Mouse (Mus musculus): Measurements from ENCODE around the gene Klre1.
"Not testable (repeated sequence)": the region's sequence is repeated elsewhere in the genome, so short reads cannot be mapped to it uniquely, and the experiment has no call there.

The Klre1 gene

DNA sequence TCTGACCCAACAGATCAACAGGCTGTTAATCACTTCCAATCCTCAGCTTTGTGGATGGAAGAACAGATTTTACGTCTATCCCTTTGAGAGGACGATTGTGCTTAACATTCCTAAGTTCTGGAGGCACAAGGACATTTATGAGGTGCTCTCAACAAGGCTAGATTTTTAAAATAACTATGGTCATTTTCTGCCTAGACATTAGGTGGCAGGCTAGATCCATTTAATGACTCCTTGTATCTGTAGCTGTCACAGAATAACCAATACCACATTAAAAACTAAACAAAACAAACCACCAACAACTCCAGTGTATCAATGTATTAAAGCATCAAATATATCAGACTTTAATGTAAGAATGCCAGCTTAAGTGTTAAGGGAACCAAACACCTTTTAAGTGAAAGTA, 2.4 kb upstream of the Klre1 start:
- in situ Hi-C loops (cut with MboI; ENCODE audit: unreplicated experiment in 2 of 2) = loop anchor here (5.0 to 25.0 kb wide), 11 partner anchors 462 to 1847 kb away; partner anchors contain the start of genes Klra1 (in 2 of the 2), Klra6 (in 1 of the 2) and Magohb (in 1 of the 2)

DNA sequence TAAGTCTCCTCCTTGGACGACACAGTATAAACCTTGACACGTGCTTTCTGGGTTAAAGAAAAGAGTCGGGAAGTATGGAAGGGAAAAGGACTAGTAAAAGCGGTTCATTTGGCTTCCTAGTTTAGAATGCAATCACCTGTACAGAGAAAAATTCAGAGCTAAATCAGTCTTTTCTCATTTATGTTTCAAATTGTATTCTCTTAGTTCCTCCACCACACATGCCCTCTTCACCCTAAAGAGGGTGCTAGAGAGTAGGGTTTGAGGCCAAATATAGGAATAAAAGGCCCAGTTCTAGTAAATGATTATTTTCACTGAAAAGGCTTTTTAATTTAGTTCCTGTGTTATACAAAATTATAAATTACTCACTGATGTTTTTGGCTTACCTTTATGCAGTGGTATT, 3.6 kb downstream of the Klre1 start:
- in situ Hi-C loops (cut with MboI; ENCODE audit: unreplicated experiment in 2 of 2) = loop anchor here (5.0 to 25.0 kb wide), 8 partner anchors 336 to 1331 kb away; partner anchors contain the start of genes Klra1 (in 2 of the 2), Klra6 (in 2 of the 2) and Klra5 (in 1 of the 2)

DNA sequence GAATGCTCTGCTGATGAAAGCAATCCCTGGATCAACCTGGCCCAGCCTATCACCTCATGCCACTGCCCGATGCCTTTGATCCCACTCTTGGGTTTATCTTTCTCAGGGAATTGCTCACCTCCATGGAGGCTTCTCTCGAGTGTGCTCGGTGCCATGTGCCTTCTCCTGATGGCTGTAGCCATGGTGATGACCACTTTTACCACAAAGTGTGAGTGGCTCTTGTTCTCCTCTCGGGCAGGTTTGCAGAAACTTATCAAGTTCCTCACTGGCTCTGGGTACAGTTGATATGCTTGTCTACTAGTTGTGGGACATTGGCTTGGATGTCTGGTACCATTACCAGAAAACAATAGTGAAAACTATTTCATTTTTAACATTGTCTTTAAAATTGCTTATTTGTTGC, 4.2 kb downstream of the Klre1 start:
- in situ Hi-C loops (cut with MboI; ENCODE audit: unreplicated experiment in 2 of 2) = loop anchor here (5.0 to 25.0 kb wide), 8 partner anchors 335 to 1330 kb away; partner anchors contain the start of genes Klra1 (in 2 of the 2), Klra6 (in 2 of the 2) and Klra5 (in 1 of the 2)

DNA sequence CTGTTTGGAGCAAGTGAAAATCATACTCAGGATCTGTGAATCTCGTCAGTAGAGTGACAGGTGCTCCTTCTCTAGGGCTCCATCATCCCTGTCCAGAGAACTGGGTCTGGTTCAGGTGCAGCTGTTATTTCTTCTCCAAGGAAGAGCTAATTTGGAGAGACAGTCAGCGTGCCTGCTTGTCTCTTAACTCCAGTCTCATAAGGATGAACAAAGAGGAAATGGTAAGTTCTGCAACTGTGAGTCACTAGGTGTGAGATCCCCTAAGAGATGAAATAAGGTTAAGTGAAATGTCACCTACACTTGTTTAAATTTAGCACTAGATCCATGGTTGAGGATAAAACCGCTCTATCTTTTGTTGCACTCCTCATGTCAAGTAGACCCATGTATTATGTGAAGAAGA, 5.3 kb downstream of the Klre1 start:
- in situ Hi-C loops (cut with MboI; ENCODE audit: unreplicated experiment in 2 of 2) = loop anchor here (5.0 to 25.0 kb wide), 8 partner anchors 334 to 1329 kb away; partner anchors contain the start of genes Klra1 (in 2 of the 2), Klra6 (in 2 of the 2) and Klra5 (in 1 of the 2)

DNA sequence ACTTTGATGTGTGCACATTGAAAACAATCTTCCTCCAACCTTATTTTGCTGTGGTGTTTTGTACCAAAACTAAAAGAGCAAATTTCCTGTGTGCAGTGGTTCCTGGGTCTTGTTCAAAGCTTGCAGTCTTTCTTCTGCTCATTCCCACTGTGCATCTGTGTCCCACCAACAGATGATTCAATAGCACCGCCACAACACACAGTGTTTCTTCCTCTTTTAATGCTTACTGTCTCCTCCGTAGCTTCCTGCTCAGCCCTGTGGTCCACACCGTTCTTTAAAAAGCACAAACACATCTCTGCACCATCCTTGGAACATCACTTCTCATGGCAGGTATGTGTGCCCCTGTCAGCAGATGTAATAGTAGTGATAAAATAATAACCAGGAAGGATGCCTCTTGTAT, 13.8 kb downstream of the Klre1 start, which contains the start of gene Klrd1:
Klrd1 (plus strand) TSS at position 275 of the 400 bp plus-strand sequence.
- in situ Hi-C loops (cut with MboI; ENCODE audit: unreplicated experiment in 2 of 2) = loop anchor here (5.0 to 25.0 kb wide), 8 partner anchors 146 to 1321 kb away; partner anchors contain the start of genes Klra1 (in 2 of the 2) and Klra6 (in 1 of the 2)

DNA sequence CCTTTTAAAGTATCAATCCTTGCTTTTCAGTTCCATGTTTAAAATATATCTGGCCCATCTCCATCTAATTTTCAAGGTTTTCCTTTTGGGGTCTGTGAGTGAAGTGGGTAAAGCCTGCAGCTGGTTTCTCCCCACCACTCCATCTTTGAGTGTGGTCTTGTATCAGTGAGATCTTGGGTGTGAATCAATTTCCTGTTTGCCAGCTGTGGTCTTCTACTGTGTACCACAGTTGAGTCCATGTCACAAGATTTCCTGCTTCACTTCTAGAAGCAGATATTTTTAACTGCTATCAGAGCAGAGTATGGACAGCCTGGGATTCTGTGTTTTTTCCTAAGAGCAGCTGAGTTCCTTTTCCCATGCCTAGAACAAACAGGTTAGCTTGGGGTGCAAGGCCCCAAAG, 30.7 kb downstream of the Klre1 start:
- in situ Hi-C loops (cut with MboI; ENCODE audit: unreplicated experiment in 2 of 2) = loop anchor here (10.0 kb wide), 2 partner anchors 136 to 306 kb away; partner anchors contain the start of genes Klra5 (in 1 of the 2) and Klri2 (in 1 of the 2)

DNA sequence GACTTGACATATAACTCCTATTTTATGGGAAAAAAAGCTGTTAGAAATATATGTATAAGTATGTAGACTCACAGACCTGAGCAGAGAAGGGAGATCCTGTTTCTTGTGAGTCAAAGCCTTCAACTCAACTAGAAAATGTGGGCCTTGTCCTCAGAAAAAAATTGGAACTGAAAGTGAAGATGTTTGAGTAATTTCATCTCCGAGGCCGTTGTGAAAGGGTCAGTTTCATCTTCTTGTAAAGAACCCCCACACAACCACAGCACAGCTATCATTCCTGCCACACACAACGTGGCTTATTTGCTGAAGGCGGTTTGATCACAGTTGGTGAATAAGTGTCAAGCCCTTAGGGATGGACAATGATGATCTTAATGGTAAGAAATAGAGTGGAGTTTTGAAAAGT, 46.0 kb downstream of the Klre1 start, which contains the start of gene Klrk1:
Klrk1 (minus strand) TSS at position 130 of the 400 bp plus-strand sequence.
- in situ Hi-C loops (cut with MboI; ENCODE audit: unreplicated experiment in 2 of 2) = no loop called here

DNA sequence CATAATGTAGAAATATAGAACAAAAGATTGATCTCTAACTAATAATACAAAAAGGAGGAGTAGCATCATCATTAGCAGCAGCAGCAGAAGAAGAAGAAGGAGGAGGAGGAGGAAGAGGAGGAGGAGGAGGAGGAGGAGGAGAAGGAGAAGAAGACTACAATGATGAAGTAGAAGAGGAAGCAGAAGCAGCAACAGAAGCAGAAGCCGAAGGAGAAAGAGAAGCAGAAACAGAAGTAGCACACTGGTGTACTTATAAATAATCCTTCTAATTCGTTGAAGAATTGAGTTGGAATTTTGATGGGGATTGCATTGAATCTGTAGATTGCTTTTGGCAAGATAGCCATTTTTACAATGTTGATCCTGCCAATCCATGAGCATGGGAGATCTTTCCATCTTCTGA, 53.3 kb downstream of the Klre1 start:
- in situ Hi-C loops (cut with MboI; ENCODE audit: unreplicated experiment in 2 of 2) = not testable (repeated sequence)

All from v-Abl transformed pro-B cells (cell line).